Mouse (Mus musculus): Measurements from ENCODE around the gene Best2.

Gene Best2

DNA sequence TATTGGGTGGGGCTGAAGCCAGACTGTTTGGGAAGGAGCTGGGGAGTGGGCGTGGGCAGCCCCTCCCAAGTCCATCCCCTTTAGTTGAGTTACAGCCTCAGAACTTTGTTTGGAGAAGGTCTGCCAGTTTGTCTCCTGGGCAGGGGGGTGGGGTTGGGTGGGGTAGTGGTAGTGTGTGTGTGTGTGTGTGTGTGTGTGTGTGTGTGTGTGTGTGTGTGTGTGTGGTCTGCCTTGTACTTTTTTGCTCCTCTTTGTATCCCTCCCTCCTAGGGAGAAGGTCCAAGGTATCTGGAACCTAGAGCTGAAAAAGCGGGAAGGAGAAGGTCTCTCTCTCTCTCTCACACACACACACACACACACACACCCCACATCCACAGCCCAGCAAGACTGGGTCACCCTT is at the start of gene Best2:
Gene Best2, minus strand, starts transcription at position 101 of the 400 bp plus-strand sequence.
- DNase-seq (ENCODE audit: low spot score) = no peak

DNA sequence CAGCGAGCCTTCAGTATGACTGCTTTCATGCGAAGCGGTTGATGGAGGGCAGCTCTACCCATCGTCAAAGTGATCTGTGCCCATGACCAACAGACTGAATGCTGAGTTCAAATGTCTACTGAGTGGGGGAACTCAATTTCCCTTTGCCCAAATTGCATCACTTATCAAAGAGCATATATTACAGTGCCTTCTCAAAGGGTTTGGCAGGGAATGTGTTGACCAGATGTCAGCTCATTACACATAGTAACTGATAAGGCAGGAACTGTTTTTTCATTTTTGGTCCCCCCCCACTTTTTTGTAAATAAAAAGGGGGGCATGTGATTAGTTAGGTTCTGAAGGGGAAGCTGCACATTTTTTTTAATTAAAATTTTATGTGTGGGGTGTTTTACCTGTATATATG is 48.3 kb upstream of the Best2 start:
- DNase-seq (ENCODE audit: low spot score) = no peak

- peak; percentile 85 for DNase-seq (ENCODE audit: low spot score)
These were observed 45.7 kb upstream of the Best2 start, which contains the start of gene Fbxw9 for GRCm38 (mm10) chr8:85059879-85060616. Fbxw9 (plus strand) TSS chr8:85060055.

DNA sequence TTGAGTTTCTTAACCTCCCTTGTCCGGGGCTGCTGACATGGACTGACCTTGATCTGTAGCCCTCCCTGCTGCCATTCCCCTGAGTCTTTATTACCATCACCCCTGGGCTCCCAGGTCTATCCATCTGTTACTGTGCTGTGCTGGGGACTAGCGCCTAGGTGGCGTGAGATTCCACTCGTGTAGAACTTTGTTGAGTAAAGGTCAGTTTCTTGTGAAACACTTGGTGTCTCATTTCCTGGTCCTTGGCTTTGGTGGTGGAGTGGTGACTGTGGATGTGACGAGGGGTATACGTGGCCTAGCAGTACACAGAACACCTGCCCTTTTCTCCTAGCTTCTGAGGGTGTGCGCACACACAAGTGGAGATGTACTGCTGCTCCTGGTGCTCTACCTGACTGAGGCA is 43.0 kb upstream of the Best2 start:
- DNase-seq (ENCODE audit: low spot score) = no peak

DNA sequence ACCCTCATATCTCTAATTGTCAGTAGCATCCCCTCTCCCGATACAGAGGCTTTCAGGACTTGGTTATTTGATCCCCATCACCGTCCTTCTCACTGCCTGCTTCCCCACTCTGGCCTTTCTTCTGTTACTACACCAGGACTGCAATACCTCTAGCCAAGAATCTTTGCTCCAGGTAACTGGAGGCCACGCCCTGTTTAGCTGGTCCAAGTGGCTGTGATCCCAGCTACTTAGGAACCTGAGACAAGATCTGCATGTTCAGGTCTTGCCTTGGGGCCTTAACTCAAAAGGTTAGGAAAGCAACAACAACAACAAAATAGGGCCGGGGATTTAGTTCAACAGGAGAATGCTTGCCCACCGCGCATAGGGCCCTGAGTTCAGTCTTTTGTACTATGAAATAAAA is 29.3 kb upstream of the Best2 start:
- no peak for DNase-seq (ENCODE audit: low spot score)

DNA sequence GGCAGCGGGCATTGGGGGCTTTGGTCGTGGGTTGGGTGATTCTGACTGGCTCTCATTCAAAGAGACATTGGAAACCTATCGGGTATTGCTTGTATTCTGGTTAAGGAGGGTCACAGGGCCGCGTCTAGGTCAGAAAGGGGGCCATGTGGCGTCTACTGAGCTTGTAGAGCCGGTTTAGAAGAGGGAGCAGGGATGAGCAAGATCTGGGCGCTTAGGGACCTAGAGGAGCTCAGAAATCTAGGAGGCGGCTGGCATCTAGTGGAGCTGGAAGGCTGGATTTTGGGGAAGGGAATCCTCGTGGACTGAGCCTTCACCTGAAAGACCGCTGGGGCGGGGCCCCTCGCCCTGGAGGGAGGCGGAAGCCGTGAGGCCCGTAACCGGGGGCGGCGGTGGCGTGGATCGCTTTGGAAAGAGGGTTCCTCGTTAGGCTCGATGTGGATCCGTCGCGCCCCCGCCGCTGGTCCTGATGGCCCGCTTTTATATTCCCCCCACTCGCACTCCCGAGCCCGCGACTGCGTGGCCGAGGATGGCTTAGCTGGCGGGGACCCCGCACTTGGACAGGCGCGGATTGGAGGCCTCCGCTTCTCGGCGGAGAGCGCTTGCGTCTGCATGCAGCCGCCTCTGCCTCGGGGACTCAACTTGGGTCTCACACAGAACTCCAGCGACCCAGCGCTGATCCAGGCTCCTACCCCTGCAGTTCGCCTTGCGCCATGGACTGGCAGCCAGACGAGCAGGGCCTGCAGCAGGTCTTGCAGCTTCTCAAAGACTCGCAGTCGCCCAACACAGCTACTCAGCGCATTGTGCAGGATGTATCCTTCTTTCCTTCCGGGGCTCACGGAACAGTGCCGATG is 23.6 kb upstream of the Best2 start:
- DNase-seq (ENCODE audit: low spot score) = peak; percentile 56

DNA sequence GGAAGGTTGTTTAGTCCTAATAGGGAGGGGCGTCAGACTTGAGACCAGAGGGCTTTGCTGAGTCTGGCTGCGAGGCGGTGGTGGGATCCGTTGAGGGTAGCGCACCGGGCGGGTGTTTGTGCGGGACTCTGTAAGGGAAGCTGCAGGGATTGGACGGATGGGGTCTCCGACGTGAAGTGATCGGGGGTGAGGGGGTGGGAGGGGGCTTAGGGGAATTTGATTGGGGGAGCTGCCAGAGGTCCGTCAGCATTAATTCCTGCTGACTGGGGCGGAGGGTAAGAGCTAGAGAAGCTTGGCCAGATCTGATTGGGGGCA is 23.0 kb upstream of the Best2 start:
- DNase-seq (ENCODE audit: low spot score) = no peak

DNA sequence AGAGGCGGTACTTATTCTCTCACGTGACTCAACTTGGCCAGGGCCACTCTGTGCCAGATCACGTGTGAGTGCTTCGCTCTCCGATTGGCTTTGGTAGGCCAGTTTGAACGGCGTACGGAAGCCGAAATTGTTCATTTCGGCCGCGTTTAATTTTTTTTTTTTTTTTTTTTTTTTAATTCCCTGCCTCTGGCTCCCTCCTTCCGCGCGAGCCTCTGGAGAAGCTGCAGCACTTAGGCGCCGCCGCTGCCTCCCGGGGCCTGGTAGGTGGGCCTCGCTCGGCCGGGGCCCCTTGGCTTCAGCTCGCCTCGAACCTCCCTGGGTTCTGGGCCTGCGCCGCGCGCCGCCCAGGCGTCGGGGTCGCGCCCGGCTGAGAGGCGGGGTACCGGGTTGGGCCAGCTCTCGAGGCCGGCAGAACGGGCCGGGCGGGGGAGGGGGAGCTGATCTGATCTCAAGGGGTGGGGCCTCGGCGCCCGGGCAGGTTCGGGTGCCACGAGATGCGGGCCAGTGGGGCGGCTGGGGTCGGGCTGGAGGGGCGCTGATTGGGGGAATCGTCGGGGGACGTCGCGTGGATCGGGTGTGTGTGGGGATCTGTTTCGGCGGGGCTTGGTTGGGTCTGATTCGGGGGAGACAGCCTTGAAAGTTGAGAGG is 22.5 kb upstream of the Best2 start, which contains the start of gene Tnpo2:
Gene Tnpo2, plus strand, starts transcription at position 198 of the 648 bp plus-strand sequence.
- DNase-seq (ENCODE audit: low spot score) = peak; percentile 85

DNA sequence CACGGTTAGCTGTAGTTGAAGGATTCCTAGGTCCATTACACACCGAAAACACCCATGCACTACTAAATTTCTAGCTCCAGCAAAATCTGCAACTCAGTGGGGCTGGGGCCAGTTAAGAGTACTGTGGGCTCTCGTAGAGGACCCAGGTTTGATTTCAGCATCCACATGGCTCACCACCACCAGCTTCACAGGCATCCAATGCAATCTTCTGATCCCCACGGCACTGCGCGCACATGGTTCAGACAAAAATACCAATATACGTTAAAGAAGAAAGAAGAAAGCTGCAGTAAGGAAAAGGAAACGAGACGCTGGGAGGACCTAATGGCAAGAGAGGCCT is 22.0 kb upstream of the Best2 start:
- no peak for DNase-seq (ENCODE audit: low spot score)

- DNase-seq (ENCODE audit: low spot score) = no peak
These were observed 21.5 kb upstream of the Best2 start for GRCm38 (mm10) chr8:85035728-85036310.

GRCm38 (mm10) chr8:85035165-85035727 is 20.9 kb upstream of the Best2 start:
- DNase-seq (ENCODE audit: low spot score) = no peak

- peak; percentile 58 for DNase-seq (ENCODE audit: low spot score)
These were observed 20.4 kb upstream of the Best2 start for GRCm38 (mm10) chr8:85034764-85035163.

- no peak for DNase-seq (ENCODE audit: low spot score)
These were observed 19.5 kb upstream of the Best2 start for GRCm38 (mm10) chr8:85033867-85034266.

DNA sequence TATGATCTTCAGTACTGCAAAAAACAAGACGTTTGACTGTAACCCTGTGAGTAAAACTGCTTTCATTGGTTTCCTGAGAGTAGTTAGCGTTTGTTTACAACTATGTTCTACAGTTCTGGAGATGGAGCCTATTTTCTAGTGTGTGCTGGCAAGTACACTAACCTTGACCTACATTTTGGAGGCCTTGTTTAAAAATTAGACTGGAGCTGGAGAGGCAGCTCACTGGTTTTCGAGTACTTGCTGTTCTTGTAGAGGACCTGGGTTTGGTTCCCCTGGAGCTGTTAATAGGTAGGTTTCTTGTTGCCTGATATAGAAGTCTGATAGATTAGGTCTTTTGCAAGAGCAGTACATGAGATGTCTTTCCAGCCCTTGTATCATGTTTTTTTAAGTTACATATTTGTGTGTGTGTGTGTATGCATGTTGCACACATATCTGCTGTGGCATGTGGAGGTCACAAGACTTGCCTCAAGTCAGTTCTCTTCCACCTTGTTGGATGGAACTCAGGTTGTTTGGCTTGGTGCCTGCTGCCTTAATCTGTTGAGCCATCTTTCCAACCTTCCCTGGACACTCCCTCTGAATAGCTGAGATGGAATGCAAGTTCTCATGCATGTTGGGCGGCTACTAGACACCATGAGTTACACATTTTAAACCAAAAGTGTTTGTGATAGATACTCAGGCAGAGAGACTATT is 18.4 kb upstream of the Best2 start:
- DNase-seq (ENCODE audit: low spot score) = no peak

GRCm38 (mm10) chr8:85029271-85029670 is 14.9 kb upstream of the Best2 start:
- no peak for DNase-seq (ENCODE audit: low spot score)

DNA sequence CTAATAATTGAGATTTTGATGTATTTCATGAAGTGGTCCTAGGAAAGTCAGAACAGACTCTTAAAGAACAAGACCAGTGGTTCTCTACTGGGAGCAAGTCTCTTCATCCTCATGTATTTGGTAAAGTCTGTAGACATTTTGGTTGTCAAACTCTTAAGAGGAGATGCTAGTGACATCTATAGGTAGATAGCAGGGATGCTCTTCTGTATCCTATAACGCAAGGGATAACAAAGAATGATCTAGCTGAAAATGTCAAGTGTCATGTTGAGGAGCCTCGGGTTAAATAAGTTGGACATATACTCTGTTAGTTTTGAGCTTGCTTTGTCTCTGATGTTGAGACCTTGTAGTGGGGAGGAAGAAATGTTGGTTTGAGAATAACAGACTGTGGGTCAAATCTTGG is 13.6 kb upstream of the Best2 start:
- DNase-seq (ENCODE audit: low spot score) = no peak

GRCm38 (mm10) chr8:85027516-85027855 is 13.2 kb upstream of the Best2 start:
- DNase-seq (ENCODE audit: low spot score) = no peak

DNA sequence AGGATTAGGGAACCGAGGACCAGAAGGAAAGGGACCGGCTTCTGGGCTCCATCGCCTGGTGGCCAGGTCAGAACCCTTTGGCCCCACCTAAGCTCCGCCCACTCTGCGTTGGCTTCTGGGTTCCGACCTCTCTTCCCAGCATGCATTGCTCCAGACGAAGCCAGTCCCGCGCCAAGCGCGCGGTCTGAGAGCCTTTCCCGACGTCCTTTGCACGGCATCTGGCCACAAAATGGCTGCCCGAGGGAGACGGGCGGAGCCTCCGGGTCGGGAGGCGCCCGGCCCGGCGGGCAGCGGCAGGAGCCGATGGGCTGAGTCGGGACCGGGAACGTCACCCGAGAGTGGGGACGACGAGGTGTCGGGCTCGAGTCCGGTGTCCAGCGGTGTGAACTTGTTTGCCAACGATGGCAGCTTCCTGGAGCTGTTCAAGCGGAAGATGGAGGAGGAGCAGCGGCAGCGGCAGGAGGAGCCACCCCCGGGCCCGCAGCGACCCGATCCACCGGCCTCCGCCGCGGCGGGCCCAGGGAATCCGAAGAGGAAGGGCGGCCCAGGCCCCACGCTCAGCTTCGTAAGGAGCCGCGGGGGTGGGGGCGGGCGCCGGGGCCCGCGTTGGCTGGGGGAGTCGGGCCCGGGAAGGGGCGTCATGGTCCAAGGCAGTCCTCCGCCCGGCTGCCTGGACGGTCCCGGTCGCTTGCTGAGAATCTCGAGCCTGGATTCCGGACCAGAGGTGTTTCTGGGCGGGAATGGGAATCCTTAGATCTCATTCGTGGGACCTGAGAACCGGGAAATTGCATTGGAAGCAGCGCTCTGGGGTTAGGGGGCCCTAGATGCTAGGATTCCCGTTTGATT is 12.6 kb upstream of the Best2 start, which contains the start of gene Trir:
Gene Trir, plus strand, starts transcription at position 154 of the 846 bp plus-strand sequence.
- peak; percentile 94 for DNase-seq (ENCODE audit: low spot score)

DNA sequence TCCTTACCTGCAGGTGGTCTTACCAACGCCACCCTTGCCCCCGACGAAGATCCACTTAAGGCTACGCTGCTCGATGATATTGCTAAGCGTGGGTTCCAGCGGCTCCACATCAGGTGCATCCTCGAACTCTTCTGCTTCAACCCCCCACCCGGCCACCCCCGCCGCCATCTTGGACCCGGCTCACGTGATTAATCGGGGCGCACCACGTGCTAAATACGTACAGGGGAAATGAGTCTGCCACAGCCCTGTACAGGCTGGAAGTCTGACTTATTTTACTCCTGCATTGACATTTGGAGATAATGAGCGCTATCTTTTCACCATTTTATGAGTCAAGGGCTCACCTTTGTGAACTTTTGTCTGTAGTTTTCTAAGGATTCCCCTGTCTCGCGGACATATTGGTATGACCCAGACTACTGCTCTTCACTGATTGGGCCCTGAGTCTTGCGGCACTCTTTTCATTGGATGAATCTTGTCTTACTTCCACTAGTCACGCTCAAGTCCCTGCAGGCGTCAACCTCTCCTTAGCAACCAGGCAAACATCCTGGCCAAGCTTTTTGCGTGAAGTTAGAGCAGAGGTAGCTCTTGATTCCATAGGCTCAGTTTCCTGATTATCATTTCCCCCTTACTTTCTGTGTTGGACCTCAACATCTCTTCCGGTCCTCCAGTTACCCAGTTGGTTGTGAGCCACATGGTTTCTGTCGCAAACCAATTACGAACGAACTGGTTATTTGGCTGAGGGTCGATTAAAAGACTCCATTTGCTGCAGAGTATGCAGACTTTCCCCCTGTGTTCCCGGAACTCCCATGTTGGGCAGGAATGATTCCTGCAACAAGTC is 11.0 kb upstream of the Best2 start, which contains the start of gene Asna1:
Gene Asna1, minus strand, starts transcription at position 184 of the 835 bp plus-strand sequence.
- peak; percentile 69 for DNase-seq (ENCODE audit: low spot score)

DNA sequence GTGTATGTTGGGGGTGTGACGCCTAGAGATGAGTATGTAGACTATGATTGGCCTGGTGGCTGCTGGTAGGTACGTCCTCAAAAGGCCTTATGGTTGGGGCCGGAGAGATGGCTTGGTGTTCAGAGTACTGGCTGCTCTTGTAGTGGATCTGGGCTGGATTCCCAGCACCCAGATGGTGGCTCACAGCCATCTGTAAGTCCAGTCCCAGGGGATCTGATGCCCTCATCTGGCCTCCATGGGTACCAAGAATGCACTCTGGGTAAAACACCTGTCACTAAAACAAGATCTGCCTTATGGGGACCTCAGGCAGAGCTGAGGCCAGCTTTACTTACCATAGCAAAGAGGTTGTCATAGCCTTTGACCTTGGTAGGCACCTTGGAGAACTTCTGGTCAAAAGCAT is 9.5 kb upstream of the Best2 start:
- DNase-seq (ENCODE audit: low spot score) = no peak
